Mouse (Mus musculus) liver, adult (tissue): Measurements from ENCODE around the gene Prkn.

ENCODE experiments used
- GATA4 ChIP-seq: IDR thresholded peaks from 2 replicates; pipeline ENCODE4 v1.6.1; 2014; ENCODE audit warnings: mild to moderate bottlenecking, low read length; ENCODE audit not compliant: insufficient replicate concordance

Prkn gene

GRCm38 (mm10) chr17:11788270-11788936 lies 948.2 kb downstream of the Prkn start:
- TF ChIP-seq GATA4 = no peak

DNA sequence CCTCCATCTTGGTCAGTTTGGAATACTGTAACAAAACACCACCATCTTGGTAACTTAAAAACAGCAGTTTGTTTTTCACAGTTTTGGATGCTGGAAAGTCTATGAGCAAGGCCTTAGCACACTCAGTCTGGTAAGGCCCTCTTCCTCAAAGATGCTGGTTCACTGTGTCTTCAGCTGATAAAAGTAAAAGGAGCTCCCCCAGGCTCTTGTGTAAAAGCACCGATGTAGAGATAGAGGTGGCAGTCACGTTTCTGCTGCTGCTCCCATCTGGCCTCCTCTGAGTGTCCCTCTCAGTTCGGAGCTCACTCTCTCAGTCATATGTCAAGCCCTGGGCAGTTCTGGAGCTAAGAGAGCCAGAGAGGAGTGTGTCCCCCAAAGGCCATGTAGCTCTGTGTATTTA lies 955.8 kb downstream of the Prkn start:
- no peak for TF ChIP-seq GATA4

DNA sequence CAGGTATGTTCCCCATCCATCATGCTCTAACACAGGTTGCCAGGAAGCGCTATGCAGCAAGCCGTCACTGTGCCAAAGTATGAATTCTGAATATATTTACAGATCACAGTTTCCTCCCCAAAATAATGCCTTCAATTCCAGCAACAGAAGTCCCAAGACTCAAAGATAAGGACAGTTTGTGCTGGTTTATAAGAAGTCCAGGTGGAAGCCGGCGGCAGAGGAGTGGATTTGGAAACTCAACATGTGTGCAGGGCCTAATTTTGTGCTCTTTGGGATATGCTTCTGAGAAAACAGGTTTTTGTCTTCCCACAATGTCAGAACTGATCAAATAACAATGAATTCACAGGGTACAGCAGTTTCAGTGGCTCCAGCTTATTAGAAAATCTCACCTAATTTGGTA lies 961.0 kb downstream of the Prkn start:
- no peak for TF ChIP-seq GATA4

DNA sequence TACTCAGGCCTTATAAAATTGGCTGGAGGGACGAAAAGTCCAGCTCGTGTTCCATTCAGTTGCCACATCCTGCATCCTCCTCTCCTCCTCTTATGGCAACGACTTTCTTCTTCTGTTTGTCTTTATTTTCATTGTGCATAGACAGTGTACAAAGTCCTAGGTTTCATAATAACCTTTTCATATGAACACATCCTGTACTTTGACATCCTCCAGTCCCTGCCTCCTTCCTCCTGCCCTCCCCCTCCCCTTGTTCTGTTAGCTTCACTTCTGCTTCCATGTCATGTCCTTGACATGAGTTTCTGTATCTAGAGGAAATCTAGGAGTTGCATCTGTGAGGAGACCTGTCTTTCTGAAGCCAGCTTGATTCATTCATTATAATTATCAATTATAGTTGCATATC lies 967.1 kb downstream of the Prkn start:
- TF ChIP-seq GATA4 = no peak

DNA sequence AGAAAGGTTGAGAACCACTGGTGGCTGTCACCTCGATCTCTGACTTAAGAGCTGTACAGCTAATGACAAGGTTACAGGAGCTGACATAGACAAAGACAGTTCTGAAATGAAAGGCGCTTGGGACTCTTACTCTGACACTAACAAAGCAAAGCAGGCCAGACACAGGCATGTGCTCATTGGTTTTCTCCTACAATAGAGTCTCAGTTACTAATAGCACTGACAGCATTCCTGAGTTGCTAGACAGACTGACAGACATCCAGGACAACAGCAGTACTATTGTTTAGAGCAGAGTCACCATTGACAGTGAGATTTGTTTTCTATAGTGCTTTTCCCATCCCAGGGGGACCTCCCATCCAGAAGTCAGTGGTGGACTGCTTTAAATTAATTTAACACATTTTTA lies 977.7 kb downstream of the Prkn start:
- no peak for TF ChIP-seq GATA4

DNA sequence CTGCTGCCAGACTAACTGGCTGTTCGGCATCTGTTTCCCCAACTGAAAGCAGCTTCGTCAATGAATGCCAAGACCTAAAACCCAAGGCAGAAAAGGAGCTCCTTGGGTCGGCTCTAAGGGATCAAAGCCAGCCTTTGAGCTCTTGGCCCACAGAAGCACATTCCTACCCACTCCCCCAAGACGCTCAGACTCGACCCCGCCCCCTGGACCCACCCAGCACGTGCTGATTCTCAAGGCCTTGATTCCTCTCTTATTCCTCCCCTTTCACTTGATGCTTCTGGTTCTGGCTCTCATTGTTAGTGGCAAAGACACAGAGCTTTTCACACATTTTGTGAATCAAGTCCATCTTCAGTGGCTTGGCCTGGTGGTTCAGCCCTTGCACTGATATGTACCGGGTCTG lies 979.3 kb downstream of the Prkn start:
- no peak for TF ChIP-seq GATA4

- TF ChIP-seq GATA4 = no peak
These were observed 980.6 kb downstream of the Prkn start for GRCm38 (mm10) chr17:11820757-11821156.

DNA sequence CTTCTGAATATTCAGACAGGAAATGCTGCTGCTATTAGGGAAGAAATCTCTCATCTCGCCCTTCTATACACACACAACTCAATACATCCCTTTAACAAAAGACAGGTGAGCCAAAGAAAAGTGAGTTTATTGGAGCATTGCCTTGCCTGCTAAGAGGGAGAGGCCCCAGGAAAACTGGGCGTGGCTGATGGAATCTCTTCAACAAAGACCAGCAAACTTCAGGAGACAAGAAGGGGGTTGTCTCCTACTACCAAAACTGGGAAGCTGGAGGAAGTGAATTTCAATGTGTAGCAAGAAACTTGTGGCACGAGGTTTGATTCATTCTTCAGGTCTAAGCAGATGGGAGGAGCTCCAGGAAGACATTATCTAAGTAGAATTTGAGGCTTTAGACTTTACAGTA lies 989.3 kb downstream of the Prkn start:
- TF ChIP-seq GATA4 = no peak

- TF ChIP-seq GATA4 = no peak
These were observed 996.9 kb downstream of the Prkn start for GRCm38 (mm10) chr17:11837121-11837520.

GRCm38 (mm10) chr17:11844436-11844835 lies 1004.3 kb downstream of the Prkn start:
- TF ChIP-seq GATA4 = no peak

DNA sequence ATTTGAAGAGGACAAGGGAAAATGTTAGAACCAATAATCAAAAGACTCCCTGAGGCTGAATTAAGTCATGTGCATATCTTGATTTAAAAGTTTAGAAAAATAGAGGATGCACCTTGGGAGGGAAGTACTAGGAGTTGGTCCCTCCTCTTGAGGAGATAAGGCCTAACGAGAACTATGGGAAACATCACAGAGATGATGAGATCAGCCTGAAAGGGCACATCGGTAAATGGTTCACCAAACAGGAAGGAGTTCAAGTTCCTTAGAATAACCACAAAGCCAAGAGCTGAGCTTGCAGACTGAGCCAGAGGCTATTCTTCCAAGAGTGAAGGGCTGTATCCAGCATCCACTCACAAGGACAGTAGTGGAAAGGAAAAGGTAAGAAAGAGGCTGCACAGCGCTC lies 1004.8 kb downstream of the Prkn start:
- no peak for TF ChIP-seq GATA4

DNA sequence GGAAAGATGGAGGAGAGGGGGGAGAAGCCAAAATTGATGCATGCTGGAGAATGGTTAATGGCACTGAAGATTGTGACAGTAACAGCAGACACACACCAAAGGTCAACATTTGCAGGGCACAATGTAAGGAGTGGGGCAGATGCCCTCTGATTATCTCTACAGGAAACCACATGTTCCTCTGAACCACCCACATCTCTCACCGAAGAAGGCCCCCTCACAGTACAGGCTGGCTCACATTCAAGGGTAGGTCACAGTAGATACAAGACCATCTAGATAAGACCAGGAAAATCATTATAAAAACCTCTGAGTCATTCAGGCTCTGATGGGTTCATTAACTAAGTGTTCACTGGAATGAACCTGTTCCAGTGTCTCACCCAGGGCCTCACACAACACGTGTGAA lies 1005.3 kb downstream of the Prkn start:
- no peak for TF ChIP-seq GATA4

- no peak for TF ChIP-seq GATA4
These were observed 1014.4 kb downstream of the Prkn start for GRCm38 (mm10) chr17:11854571-11854970.

GRCm38 (mm10) chr17:11858772-11859405 lies 1018.7 kb downstream of the Prkn start:
- no peak for TF ChIP-seq GATA4

- TF ChIP-seq GATA4 = no peak
These were observed 1021.0 kb downstream of the Prkn start for GRCm38 (mm10) chr17:11861178-11861577.

DNA sequence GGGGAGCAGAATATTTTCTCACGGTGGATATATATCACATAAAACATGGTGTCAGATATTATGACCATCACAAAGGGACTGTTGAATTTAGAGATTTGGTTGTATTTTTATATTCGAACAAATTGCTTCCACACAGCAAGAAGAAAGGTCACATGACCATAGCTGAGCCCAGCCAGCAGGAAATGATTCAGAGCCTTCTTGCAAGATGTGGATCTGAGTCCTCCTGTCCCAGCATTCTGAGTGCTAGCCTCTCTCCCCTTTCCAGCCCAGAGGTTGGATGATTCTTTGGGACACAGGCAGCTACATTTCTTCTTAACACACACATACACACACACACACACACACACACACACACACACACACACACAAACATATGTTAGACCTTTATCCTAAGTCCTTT lies 1022.2 kb downstream of the Prkn start:
- no peak for TF ChIP-seq GATA4

- TF ChIP-seq GATA4 = no peak
These were observed 1022.8 kb downstream of the Prkn start for GRCm38 (mm10) chr17:11863017-11863416.
